Mouse (Mus musculus): Measurements from ENCODE around the gene Ogg1.
A peak's percentile ranks its signal among the peaks of the same experiment; 100 is the strongest.

The Ogg1 gene

GRCm38 (mm10) chr6:113370194-113370929 lies 43.6 kb downstream of the Ogg1 start:
- DNase-seq (ENCODE audit: low spot score), result no peak

DNA sequence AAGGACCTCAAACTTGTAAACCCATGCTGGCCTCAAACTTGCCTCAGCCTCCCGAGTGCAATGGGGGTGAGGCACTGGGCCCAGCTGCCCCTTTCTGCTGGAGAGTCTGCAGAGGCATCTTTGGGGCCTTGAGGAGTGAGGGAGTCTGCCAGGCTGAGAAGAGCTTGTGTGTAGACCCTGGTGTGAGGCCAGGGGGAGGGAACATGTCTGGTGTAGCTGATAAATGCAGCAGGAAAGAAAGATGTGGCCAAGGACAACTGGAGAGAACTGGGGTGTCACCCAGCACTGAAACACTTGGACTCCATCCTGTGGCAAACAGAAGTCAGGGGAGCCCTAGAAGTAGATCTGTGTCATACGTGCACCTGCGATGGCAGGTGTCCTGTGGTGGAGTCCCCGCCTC lies 46.7 kb downstream of the Ogg1 start:
- no peak for DNase-seq (ENCODE audit: low spot score)

GRCm38 (mm10) chr6:113377172-113377495 lies 50.4 kb downstream of the Ogg1 start:
- no peak for DNase-seq (ENCODE audit: low spot score)

DNA sequence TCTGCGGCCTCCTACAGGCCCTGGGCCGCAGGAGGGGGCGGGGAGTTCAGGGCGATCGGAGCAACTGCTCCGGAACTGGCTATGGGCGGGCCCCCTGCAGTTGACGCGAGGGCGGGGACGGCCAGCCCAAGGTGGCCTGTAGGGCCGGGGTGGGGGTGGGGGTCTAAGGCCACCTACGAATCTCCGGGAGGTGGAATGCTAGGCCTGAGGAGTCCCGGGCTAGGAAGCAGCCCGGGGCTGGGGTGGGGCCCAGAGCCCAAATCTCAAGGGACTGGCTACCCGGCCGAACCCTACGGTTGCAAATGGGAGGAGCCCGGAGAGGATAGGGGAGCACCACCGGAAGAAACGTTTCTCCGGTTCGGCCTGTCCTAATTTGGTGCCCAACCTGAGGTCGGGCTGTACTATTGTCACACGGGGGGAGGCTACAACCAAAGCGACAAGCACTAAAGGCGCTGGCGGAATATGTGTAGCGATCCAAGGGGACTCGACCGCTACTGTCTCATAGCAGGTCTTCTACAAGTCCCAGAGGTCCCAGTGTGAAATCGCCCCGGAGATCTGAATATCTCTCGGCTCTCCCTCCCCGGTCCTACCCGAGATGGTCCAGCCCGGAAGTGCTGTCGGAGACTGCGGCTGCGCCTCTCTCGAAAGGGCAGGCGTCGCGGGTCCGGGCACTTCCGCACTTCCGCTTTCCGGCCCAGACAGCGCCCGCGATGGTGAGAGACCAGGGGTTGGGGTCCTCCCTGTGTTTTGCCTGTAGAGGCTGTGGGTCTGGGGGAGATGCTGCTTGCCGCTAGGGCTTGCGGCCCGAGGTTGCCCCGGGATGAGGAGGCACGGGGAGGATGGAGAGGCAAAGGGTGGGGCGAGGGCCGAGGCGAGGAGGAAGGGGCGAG lies 51.0 kb downstream of the Ogg1 start, which contains the start of the genes Tada3 and Arpc4:
Gene Tada3 (minus strand): TSS at position 388 of the 890 bp plus-strand sequence.
Gene Arpc4 (plus strand): TSS at position 620 of the 890 bp plus-strand sequence.
- DNase-seq (ENCODE audit: low spot score), result peak; percentile 92

DNA sequence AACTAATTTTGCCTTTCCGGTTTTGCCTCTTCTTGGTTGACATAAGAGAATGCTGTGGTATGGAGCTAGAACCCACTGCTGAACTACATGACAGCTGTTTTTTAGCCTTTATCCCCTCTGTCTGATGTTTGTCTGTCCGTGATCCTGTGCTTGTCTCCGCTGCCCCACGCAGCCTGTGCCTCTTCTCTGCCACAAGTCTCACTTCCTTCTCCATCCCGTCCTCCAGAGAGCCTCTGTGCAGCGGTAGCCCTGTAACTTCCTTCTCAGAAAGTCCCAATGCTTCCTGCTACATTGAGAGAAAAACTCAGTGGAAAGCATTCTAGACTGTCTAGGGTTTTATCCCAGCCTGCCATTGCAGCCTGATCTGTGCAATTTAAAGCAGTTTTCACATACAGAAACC lies 52.5 kb downstream of the Ogg1 start:
- DNase-seq (ENCODE audit: low spot score), result no peak

DNA sequence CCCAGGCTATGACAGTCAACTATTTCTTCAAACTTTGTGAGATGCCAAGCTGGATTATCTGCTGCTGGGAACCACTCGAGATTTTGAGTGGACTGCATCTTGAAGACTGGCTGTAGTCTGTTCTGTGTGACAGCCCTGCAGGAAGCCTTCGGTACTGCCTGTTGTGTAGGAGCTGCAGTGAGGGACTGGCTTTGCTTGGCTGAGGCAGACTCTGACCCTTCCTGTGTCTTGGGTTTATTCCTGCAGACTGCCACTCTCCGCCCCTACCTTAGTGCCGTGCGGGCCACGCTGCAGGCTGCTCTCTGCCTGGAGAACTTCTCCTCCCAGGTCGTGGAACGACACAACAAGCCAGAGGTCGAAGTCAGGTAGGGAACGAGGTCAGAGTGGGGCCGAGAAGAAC lies 53.7 kb downstream of the Ogg1 start:
- no peak for DNase-seq (ENCODE audit: low spot score)

- DNase-seq (ENCODE audit: low spot score), result no peak
These were observed 57.7 kb downstream of the Ogg1 start for GRCm38 (mm10) chr6:113384351-113384927.

Data from testis, postnatal 14 days (tissue).